Mouse (Mus musculus) left cerebral cortex, postnatal 25 days (tissue): ENCODE measurements around the gene Rad23a. TPM values are rescaled to one million over a fixed set of nuclear protein-coding genes. Genes with fewer than 3 reads are reported as not detected.

Source experiments
- DNase-seq, 2 experiments: peaks; one replicate each; pipeline ENCODE4 v3.0.0; 2022; ENCODE audit warnings: low spot score in 2 of 2, mixed read lengths in 1 of 2
- intact Hi-C: fragments of 180-260 bp; cut with DNase I; formaldehyde crosslinking; loops from one replicate; pipeline ENCODE4 v1.15.1; 2025
- microRNA-seq, 2 experiments: library from miRNA; unstranded; fragments of <30 nt; microRNA quantifications; one replicate each; pipeline ENCODE4 v1.2.0; 2022
- total RNA-seq, 2 experiments: library from RNA; stranded (reverse); gene quantifications; 2 replicates each; pipeline ENCODE4 v1.2.3; 2021

The Rad23a gene
- total RNA-seq, 2 experiments from 2014 or later, result 67.8 to 73.7 TPM

DNA sequence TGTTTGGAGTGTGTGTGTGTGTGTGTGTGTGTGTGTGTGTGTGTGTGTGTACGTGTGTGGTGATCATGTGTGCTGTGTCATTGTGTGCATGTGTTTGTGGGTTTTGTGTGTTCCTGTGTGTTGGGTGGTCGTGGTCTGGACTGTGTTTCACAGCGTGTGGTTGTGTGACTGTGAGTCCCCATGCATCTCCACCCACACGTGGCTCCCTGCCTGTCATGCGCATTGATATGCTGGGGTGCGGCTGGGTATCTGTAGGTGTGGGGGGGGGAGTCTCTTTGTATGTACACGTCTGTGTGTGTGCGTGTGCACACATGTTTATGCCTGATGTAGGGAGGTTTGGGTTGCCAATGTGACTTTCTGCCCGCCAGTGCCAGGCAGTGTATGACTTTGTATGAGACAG lies 47.3 kb downstream of the Rad23a start:
- peak; percentile 42 to 79 for DNase-seq
- intact Hi-C loops, result no loop called here

DNA sequence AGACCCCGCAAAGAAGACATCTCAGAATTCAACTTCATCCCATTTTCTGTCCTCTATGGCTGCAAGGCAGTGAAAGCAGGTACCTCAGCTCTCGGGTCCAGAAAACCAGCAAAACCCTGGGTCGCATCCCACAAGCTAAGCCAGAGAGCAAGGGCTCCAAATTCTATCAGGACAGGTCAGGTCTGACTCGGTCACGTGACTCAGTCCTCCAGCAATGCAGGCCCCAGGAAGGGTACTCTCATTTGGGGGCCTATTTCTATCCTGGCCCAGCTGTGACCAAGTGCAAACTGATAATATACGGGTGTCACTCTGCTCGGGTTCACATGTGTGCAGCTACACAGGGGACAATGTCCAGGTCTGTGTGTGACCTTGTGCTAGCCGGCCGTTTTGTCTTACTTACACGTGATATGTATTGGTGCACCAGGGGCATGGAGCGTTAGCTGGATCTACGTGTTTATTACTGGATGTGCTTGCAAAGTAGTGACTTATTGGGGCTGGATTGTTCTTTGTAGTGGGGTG lies 48.0 kb downstream of the Rad23a start:
- DNase-seq, result no peak

DNA sequence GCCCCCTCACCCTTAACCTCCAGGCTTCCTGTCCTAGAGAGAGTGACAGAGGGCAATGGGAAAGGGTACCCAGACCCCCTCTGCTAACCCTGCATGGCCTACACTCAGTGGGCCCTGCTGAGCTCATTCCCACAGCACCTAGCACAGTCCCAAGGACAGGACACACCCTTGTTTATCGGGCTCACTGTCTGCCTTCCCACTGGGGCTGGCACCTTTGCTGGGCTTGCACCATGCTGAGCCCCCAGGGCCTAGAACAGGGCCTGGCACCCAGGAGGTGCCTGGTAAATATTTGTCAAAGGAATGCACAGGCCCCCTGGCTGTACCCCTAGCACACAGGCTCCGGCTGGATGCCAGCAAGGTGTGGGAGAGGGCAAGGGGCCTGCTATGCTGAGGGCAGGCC lies 49.9 kb downstream of the Rad23a start:
- DNase-seq, result no peak
- intact Hi-C loops, result no loop called here

More for the DNA sequence above, 48.0 kb downstream of the Rad23a start:
- intact Hi-C loops, result no loop called here

DNA sequence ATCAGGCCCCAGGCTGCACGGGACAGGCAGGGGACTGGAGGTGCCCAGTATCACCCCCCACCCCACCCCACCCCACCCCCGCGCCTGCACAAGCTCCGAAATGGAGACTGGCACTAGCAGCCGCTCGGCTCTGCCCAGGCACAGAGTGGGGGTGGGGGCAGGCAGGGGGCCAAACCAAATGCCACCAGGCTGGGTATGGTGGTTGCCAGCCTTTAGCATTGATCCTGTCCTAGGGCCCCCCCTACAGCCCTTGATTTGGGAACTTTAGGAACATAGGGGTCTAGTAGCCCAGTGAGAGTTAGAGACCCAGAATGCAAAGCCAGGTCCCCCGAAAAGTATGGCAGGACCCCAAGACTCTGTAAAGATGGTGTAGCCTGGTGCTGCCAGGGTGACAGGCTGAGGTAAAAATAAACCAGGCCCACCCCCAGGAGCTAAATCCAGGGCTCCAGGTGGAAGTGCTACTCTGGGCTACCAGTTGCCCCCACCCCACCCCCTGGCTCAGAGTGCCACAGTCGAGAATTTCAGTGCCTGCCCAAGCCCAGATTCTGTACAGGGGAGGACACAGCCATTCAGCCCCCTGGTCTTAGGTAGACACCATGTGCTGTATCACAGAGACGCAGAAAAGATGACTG lies 50.5 kb downstream of the Rad23a start:
- intact Hi-C loops, result no loop called here
- peak in 1 of 2 experiments; percentile 53 for DNase-seq

DNA sequence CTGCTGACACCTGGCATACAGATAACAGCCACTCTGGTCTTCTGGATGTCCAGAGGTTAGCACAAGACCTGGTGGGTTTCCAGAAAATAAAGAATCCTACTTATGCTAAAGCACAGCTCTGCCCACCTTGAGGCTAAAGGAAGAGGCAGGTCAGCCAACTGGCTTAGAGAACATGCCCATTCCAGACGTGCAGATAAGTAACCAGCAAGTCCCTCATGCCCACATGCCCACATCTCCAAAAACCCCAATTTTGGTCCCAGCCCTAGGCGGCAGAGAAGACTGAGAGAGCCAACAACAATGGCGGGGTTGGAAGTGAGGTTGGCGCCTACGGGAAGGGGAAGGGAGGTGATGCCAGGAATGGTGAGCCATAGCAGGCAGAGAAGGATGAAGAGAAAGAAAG lies 51.1 kb downstream of the Rad23a start:
- intact Hi-C loops, result no loop called here
- peak in 1 of 2 experiments; percentile 50 for DNase-seq

DNA sequence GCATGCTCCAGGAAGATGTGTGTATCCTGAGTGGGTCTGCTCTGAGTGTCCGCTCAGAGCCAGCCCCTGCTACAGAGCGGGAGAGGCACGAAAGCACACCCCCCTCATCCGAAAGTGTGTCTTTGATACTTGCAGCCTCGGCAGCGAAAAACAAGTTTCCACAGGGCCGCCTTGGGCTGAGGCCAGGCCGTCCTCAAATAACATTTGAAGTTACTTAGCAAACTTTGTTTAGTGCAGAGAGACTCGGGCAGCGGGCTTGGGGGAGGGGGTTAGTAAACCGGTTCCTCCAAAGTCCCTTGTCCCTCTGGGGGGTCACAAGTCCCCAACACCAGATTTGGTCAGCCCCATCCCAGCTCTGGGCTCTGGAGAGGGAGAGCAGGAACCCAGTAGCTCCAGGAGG lies 51.6 kb downstream of the Rad23a start:
- DNase-seq, result peak in 1 of 2 experiments; percentile 75
- intact Hi-C loops, result no loop called here

DNA sequence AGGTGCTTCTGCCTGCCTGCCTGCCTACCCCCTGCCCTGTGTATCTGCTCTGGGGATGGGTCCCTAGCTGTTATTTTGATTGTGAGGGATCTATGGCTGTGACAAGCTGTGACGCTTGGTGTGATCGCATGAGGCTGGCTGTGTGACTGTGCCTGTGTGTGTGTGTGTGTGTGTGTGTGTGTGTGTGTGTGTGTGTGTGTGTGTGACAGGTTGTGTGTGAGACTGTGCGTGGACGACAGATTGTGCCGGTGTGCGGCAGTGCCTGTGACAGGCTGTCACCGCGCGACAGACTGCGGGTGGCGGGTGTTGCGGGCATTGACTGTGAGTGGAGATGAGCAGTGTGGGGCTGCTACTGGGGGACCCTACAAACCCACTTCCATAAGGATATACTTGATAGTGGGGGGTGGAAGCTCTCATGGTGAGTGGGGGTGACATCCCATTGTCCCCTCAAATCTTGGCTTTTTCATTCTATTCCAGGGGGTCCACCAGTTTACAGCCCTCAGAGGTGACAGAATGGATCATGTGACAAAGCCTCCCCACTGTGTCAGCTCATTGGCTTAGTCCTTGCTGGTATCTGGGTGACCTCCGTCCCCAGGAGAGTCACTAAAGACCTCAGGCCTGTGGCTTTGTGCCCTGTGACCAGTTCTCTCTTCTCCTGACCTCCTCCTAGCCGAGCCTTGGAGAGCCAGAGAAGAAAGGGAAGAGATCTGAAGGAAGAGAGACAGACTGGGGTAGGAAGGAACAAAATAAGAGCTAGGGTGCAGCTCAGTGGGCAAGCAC lies 52.8 kb downstream of the Rad23a start:
- peak in 1 of 2 experiments; percentile 73 for DNase-seq
- intact Hi-C loops, result no loop called here

DNA sequence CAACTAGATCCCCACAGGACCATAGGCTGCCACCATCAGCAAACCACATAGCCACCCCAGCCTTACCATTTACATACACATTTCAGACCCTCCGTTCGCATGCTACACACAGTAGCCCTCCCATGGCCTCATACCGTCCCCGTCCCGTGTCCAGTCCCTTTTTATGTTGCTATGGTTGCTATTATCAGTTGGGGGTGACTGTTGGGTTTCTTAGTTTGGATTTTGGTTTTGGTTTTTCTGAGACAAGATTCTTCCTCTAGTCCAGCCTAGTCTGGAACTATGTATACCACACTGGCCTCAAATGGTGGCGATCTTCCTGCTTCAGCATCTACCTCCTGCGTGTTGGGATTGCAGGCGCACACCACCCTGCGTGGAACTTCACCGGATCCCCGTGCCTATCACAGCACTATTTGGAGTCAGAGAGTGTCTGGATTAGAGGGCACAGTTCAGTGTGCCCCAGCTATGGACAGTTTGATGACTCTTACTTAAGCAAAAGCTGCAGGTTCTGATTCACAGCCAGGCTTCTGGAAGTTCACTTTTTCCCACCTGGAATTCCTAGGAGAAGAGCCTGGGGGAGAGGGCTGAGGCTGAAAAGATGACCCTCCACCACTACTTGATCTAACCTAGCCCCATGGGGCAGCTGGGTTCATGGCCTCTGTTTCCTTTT lies 53.5 kb downstream of the Rad23a start:
- intact Hi-C loops, result no loop called here
- DNase-seq, result no peak

DNA sequence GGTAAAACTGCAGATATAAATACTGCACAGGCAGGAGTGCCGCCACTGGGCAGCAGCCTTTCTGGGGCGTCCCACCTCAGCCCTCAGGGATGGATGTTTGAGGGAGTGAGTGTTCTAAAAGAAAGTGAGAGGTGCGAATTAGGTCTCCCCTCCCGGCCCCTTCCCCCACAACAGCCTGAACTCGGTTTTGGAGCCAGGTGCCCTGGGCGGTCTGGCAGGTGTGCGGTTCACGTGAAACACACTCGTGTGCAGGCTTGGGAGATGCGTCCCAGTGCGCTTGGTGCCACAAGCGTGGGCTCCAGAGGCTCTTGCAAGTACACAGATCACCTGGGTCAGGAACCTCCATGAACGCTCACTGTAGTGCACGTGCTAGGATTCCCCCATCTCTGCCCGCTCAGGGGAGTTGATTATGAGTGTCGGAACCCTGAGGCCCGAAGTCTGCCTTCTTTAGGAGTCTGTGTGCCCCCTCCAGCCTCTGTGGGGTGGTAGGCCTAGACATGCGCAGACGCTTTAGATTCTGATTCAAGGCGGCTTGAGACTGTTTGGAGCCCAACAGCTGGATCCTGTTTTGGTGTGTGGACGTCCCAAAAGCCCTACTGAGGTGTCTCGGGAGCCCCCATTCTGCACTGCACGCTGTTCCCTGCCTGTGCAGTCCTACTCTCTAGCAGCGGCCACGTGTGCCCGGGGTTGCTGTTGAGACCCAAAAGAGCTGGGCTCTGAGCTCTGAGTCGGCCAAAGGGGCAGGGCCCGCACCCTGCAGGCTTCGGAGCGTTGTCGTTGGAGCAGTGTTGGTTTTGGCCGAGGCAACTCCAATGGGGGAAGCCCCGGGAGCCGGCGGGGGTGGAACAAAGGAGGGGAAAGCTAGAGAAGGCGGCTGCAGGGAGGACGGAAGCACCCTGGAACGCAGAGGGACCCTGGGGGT lies 54.4 kb downstream of the Rad23a start:
- intact Hi-C loops, result no loop called here
- peak; percentile 27 to 61 for DNase-seq

DNA sequence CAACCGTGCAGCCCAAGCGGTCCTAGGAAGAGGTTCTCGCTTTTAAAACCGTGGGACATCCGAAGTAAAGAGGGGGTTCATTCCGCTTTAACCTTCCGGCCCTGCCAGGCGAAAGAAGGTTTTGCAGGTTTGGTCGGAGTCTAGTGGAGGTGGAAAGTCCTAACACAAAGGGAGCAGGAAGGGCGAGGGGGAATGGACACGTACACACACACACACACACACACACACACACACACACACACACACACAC lies 55.0 kb downstream of the Rad23a start:
- no peak for DNase-seq
- intact Hi-C loops, result no loop called here

DNA sequence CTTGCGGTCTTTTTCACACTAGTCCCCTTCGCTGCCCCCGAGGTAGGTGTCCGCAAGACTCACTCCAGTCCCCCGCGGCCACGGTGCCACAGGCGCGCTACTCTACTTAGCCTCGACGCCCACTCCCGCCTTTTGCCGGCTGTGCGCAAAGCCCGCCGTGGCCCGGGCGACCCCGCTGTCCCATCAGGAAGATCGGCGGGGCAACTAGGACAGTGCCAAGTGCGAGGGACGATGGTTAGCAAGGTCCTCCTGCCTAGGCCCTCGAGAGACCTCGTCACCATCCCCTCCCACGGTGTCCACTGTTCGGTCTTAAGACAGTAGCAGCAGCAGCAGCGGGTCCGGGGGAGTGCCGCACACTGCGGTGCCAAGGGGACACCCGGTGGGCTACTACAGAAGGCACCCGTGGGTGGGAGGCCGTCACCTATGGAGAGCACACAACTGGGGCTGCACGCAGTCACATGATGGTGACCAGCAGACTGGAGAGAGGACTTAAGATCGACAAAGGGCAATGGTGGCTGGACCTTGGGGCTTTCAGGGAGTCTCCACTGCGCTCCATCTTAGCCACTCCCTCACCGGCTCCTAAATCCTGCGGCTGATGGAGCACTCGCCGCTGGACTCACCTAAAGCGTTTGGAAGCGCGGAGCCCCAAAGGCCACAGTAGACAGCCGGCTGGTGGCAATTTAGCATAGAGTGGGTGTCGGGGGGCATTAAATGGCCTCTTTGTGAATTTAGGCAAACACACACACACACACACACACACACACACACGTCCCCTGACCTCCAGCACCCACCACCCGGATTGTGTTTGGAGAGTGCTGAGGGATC lies 55.6 kb downstream of the Rad23a start:
- peak in 1 of 2 experiments; percentile 23 for DNase-seq
- intact Hi-C loops, result no loop called here

Small RNAs within 50 kb of the gene (microRNA-seq; reads per million reads assigned to microRNA genes)
- 7.7 to 13.4 reads per million in 2 experiments for gene Mir7069

Other genes starting within 250 kb of the Rad23a start
- gene Ier2, start 177.8 kb downstream of the Rad23a start, total RNA-seq, result 10 to 100 TPM; 10.5 to 18.3 TPM
- gene Trmt1, start 154.4 kb downstream of the Rad23a start, total RNA-seq, result 10 to 100 TPM; 85.2 to 90.1 TPM
- gene Nacc1, start 152.8 kb downstream of the Rad23a start, total RNA-seq, result 10 to 100 TPM; 97.8 to 97.9 TPM
- gene Lyl1, start 139.2 kb downstream of the Rad23a start, total RNA-seq, result 1 to 10 TPM; 2.8 to 3.5 TPM
- under 1 TPM in 1 of 2 experiments, not detected in 1; 0.71 TPM for gene G430095P16Rik, start 117.7 kb downstream of the Rad23a start, total RNA-seq
- gene Nfix, start 40.3 kb downstream of the Rad23a start, total RNA-seq, result 100 to 1,000 TPM; 273 to 322 TPM
- gene Dand5, start 17.8 kb downstream of the Rad23a start, total RNA-seq, result 1 to 10 TPM; 8.3 to 9.5 TPM
- gene Gadd45gip1, start 9.1 kb downstream of the Rad23a start, total RNA-seq, result 10 to 100 TPM; 23.4 to 24.7 TPM
- 100 to 1,000 TPM; 562 to 564 TPM for gene Calr, start 6.3 kb upstream of the Rad23a start, total RNA-seq
- 10 to 100 TPM; 42.5 to 46.0 TPM for gene Farsa, start 16.3 kb upstream of the Rad23a start, total RNA-seq
- gene Syce2, start 31.4 kb upstream of the Rad23a start, total RNA-seq, result 1 to 10 TPM; 6.4 to 6.5 TPM
- gene Gcdh, start 53.3 kb upstream of the Rad23a start, total RNA-seq, result 10 to 100 TPM; 31.3 to 38.3 TPM
- gene Klf1, start 61.3 kb upstream of the Rad23a start, total RNA-seq, result not detected
- gene Dnase2a, start 67.9 kb upstream of the Rad23a start, total RNA-seq, result 1 to 10 TPM; 3.5 to 4.0 TPM
- 10 to 100 TPM; 85.7 to 90.3 TPM for gene Mast1, start 96.7 kb upstream of the Rad23a start, total RNA-seq
- gene Rtbdn, start 106.3 kb upstream of the Rad23a start, total RNA-seq, result 1 to 10 TPM in 1 of 2 experiments, under 1 TPM in 1; 0.71 to 1.1 TPM
- 1 to 10 TPM in 1 of 2 experiments, not detected in 1; 3.5 TPM for gene Gm49661, start 128.8 kb upstream of the Rad23a start, total RNA-seq
- 100 to 1,000 TPM; 340 to 356 TPM for gene Prdx2, start 128.9 kb upstream of the Rad23a start, total RNA-seq
- gene Rnaseh2a, start 129.1 kb upstream of the Rad23a start, total RNA-seq, result 10 to 100 TPM; 40.7 to 42.2 TPM
- gene Junb, start 138.1 kb upstream of the Rad23a start, total RNA-seq, result 10 to 100 TPM; 73.3 to 85.1 TPM
- 1 to 10 TPM; 7.2 to 8.5 TPM for gene Hook2, start 149.9 kb upstream of the Rad23a start, total RNA-seq
- not detected for gene Best2, start 173.9 kb upstream of the Rad23a start, total RNA-seq
- gene Asna1, start 184.6 kb upstream of the Rad23a start, total RNA-seq, result 100 to 1,000 TPM; 118 to 122 TPM
- 100 to 1,000 TPM; 115 to 129 TPM for gene Trir, start 186.2 kb upstream of the Rad23a start, total RNA-seq
- 100 to 1,000 TPM; 155 to 175 TPM for gene Tnpo2, start 196.2 kb upstream of the Rad23a start, total RNA-seq
- gene Fbxw9, start 219.4 kb upstream of the Rad23a start, total RNA-seq, result 10 to 100 TPM; 23.9 to 24.0 TPM
- gene Gm5741, start 227.3 kb upstream of the Rad23a start, total RNA-seq, result 1 to 10 TPM in 1 of 2 experiments, not detected in 1; 1.4 TPM
- 10 to 100 TPM; 54.3 to 64.3 TPM for gene Dhps, start 231.1 kb upstream of the Rad23a start, total RNA-seq
- gene Wdr83os, start 240.1 kb upstream of the Rad23a start, total RNA-seq, result 10 to 100 TPM; 49.8 to 54.5 TPM
- 10 to 100 TPM; 24.2 to 26.3 TPM for gene Wdr83, start 240.6 kb upstream of the Rad23a start, total RNA-seq
- gene Man2b1, start 242.6 kb upstream of the Rad23a start, total RNA-seq, result 10 to 100 TPM; 38.8 to 39.3 TPM